Mouse (Mus musculus) stomach, postnatal 0 days (tissue): Measurements from ENCODE around the gene Supt20.

ENCODE experiments used
- CTCF ChIP-seq: IDR thresholded peaks from 2 replicates; pipeline ENCODE4 v1.5.1; 2016; ENCODE audit warnings: antibody characterized with exemption, low read depth, mild to moderate bottlenecking, moderate library complexity
- EP300 ChIP-seq: optimal IDR thresholded peaks from 2 replicates; pipeline ENCODE3; 2016; ENCODE audit warnings: antibody characterized with exemption

DNA sequence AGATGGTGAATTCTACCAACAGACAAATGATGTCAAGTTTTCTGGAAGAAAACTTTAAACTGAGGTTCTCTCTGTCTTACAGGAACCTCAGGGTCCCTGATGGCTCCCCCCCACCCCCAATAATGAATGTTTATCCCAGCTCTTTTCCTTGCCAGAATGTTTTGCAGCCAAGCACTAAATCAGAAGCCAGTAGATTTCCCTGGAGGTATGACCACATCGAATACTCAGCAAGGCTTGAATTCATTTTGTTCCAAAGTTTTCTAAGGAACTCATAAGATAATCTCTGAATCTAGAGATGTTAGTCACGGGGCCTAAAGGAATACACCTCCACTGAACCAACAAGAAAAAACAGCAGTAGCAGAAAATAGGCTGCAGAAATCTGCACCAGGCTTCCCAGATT is 45.0 kb upstream of the Supt20 start:
- TF ChIP-seq CTCF (no peak), EP300 (no peak)
